Mouse (Mus musculus) regulatory T cell (primary cell): ENCODE results near the gene Efcab7.

Experiments
- in situ Hi-C: fragments of 300-600 bp; cut with MboI, MseI; formaldehyde crosslinking; loops from one replicate; pipeline ENCODE4 v1.15.1; 2025; ENCODE audit warnings: high pct_unique_total_duplicates

Efcab7 gene

DNA sequence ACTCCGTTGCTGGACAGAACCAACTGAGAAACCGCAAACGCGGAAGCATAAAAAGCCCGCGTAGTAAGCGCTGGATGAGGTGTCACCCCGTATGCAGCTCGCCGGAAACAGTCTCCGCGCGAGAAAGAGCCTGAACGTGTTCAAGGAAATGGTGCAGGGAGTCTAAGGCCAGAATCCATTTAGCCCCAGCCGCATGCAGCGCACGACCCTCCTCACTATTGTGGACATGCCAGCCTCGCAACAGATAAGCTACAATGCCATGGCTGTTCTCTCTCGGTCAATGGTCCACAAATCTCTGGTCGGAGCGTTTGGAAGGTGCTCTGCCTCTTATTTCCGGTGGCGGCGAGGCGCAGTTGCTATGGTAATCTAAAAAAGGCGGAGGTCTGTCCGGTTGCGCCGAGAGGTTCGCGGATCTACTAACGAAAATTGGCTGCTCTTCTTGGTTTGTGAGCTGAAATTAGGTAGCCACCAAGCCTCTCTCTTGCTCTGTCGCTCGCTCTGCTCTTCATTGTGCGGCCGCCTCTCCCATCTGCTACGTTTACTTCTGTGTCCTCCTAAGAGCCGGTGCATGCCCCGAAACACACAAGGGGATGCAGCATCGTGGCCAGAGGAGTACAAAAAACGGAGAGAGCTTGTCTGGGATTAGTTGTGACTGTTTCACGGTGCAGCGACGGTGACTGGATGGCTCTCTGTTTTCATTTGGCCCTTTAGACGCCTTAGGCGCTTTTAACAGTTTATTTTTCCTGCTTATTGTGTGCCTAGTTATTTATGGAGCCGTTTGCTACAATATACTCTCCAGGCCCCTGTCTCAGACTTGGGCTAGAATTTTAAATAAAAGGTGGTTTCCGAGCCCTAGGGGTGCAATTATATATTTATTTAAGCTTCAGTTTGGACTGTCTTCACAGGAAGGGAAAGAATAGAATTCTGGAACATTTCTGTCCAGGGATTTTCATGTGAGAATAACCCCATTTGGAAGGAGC is at the start of gene Efcab7:
Gene Efcab7 (plus strand): TSS at position 105 of the 980 bp plus-strand sequence.
- in situ Hi-C loops, result loop anchor here (5.0 kb wide), 2 partner anchors 98 to 177 kb away; partner anchors contain the start of genes Itgb3bp and Pgm1

DNA sequence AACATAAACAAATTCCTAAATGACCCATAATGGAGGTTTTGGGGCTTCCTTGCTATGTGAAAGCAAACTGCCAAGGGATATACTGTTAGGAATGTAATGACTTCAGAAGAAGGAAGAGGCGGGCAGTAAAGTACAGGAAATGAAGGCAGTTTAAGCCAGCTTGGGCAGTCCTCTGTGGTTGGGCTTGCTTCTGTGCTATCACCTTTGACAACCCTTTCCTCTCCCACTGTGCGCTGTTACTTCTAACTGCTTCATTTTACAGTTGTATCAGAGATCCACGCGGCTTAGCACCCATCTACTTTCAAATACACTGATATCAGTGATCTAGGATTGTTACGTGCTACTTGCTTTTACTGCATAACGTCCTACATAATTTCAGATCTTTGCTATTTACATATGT is 36.6 kb upstream of the Efcab7 start:
- in situ Hi-C loops, result no loop called here

DNA sequence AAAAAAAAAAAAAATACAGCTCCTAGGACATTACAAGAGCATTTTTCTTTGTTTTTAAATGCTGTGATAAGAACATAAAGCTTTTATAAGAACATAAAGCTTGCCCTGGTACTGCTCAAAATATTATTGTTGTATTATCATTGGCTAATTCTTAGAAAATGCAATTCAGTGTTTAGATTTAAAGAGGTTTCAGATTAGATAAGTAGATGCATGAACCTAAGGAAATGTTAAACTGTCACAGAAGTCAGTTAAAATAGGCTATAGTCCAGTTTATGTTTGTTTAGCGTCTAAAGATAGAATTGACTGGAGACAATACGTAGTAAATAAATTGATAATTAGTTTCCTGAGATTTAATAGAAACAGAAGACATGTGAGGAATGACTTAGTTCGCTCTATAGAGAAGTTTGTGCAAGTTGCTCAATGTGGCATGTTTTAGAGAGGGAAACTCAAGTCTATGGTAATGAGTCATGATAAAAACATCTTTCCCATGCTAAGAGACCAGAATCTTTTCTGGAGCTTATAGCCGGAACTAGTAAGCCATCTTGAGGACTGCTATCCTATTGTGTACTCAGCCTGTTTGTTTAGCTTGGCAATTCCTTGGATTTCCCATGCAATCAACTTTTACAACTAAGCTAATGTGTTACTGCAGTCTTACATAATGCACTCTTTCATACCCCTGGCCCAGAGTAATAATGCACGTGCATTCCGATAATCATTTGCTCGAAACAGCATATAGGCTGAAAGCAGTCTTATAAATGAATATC is 12.1 kb upstream of the Efcab7 start:
- in situ Hi-C loops, result no loop called here

DNA sequence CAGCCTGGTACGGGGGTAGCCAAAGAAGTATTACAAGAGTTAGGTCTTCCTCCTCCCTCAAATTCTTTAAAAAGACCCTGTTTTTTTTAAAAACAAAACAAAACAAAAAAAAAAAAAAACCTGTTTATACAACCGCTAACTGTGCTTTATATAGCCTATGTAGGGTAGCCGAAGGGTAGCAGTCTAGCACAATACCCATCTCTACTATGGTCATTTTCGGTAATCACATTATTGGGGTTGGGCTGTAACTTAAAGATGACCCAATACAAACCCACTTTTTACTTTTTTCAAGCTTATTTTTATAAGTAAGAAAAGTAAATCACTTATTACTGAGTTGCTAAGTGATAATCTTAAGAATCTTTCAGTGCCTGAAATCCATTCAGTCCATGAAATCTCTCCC is 661 bp upstream of the Efcab7 start:
- in situ Hi-C loops, result loop anchor here (5.0 kb wide), 1 partner anchor 176 kb away; no protein-coding TSS in a partner anchor

DNA sequence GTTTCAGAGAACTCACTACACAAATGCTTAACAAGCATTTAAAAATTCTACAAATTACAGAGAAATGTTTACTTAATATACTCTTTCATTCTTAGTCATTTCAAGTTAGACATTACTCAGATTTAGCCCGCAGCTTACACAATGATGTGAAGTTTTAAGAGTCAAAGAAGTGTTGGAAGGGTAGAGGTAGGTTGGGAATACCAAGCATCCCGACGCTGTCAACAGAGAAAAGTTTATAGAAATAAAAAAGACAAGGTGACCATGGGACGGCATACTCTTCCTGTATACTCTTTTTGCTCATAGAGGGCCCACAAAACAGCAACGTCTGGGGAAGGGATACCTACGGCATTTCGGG is 282 bp upstream of the Efcab7 start:
- in situ Hi-C loops, result loop anchor here (5.0 kb wide), 1 partner anchor 176 kb away; no protein-coding TSS in a partner anchor

DNA sequence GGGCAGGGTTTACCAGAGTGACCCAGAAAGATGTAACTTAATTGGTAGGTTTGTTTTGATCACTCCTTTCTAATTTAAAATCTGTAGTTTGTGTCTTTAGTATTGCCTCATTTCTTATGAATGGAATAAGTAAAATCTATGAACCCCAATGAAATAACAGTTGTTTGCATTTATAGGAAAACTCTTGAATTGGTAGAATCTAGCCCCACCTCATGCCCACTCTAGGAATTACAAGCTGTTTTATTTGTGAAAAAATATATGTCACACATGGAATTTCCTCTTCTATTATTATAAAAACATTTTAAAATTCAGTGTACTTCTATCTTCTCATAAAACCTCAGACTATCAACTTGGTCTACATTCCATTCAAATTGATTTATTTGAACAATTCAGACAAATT is 52.9 kb downstream of the Efcab7 start:
- in situ Hi-C loops, result no loop called here

DNA sequence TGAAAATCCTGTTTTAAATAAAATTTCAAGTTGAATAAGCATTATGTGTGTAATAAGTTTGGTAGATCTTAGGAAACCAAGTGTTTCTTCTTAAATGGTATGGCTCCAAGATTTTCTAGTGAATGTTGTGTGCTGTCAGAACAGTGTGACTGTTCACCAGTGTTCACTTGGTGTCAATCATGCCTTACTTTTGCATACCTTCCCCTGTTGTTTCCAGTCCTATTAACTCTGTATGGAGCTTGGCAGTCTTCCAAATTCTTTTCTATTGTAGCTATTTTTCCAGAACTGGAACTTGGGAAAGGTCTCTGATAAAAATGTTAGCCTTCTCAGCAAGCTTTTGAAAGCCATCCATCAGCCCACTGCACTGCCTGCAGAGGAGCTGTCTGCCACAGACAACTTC is 53.4 kb downstream of the Efcab7 start:
- in situ Hi-C loops, result no loop called here

DNA sequence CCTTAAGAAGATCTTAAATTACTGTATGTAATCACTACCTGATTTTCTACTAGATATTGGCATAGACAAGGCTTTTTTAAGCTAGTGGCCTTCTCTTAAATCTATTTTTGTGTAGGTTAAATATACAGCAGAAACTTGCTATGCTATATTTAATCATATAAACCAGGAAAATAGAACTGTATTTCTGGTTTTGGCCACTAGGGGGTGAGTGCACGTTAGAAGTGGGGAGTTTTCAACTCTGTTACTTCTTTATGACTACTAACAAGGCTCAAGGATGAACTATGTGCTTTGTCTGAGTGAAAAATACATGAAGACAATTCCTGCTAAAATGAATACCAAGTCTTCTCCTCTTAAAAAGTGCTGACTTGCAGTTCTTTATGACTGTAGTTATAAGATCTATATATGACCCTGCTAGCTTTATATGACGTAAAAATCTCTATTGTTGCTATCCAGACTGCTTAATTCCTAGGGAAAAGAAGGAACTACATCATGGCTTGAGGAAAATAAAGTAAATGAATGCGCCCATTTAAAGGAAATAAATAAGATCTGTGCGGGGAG is 85.0 kb downstream of the Efcab7 start:
- in situ Hi-C loops, result no loop called here

DNA sequence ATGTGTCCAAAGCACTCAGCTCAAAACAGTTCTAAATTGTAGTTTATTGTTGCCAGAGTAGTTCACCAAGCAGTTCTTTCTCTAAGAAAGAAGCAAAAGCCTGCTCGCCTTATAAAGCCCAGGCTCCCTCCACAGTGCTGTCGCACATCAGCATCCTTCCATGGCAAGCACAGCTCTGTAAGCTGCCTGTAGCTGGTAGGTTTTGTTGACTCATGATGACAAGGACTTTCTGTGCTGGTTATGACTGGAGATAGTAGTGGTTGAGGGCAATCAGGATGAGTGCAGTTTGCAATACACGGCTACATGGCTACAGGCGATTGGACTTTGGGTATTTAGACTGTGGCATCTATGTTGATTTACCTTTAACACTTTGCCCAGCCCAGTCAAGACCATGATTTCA is 97.4 kb downstream of the Efcab7 start:
- in situ Hi-C loops, result loop anchor here (5.0 to 25.0 kb wide), 2 partner anchors 94 to 1014 kb away; partner anchors contain the start of gene Usp1

DNA sequence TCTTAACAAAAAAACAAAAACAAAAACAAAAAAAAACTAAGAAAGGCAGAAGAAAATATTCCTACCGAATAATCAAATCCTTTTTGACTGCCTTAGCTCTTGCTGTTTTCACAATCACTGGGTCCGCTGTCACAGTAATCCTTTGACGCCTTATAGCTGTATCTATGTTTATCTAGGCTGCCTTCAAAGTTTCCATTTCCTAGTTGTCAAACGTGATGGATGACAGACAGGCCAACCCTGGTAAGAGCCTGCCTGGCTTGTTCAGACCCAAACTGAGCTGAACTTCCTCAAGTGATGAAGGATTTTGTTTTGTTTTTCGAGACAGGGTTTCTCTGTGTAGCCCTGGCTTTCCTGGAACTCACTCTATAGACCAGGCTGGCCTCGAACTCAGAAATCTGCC is 99.5 kb downstream of the Efcab7 start:
- in situ Hi-C loops, result loop anchor here (5.0 to 25.0 kb wide), 2 partner anchors 96 to 1016 kb away; partner anchors contain the start of gene Usp1

DNA sequence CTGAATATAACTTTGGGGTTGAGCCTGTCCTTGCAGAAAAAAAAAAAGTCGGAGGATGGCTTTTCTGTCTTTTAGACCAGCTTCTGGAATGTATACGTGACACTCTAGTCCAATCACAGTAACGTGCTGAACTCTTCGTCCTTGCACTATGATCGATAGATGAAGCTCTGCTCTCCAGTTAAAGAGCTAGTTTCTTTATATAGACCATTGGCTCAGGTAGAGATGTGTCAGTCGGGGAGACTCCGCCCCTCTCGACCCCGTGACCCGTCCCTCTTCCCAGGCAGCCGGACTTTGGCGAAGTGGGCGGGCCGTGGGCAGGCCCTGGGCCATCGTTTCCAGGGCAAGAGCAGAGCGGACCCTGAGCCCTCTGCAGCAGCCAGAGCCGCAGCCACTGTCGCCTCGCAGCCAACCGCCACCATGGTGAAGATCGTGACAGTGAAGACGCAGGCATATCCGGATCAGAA is 100.2 kb downstream of the Efcab7 start, which contains the start of gene Pgm1:
Gene Pgm1 (plus strand): TSS at position 266 of the 464 bp plus-strand sequence.
- in situ Hi-C loops, result loop anchor here (5.0 to 25.0 kb wide), 2 partner anchors 97 to 1017 kb away; partner anchors contain the start of gene Usp1

DNA sequence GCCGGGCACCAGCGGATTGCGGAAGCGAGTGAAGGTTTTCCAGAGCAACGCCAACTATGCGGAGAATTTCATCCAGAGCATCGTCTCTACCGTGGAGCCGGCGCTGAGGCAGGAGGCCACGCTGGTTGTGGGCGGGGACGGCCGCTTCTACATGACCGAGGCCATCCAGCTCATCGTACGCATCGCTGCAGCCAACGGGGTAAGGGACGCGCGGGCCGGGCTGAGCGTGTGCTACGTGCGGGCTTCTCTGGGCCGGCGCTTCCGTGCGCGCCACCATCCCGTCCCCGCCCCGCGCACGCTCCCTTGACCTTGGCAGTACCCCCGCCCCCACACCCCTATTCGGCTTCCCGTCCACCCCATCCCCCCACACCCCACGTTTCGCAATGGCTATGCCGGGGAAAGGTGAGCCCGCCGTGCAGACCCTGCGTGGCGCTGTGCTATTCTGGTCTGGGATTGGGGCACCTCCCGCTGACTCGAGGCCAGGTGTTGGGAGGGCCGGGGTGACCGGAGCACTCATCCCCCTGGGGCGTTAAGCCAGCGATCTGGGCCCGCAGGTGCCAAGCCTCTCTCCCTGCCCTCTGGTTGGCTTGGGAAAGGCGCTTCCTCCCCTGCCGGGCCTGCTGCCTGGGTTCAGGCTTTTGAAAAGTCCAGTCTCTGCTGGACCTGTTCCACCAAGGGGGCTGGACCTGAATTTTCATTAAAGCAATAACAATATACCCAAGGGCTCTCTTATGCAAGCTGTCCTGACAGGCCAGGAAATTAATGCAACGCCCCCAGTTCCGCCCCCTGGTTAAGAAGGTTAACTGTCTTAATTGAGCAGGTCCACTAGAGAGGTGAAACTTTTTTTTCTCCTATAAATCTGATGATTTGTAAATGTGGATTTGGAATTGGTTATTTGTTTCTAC is 100.9 kb downstream of the Efcab7 start, which contains the start of gene Itgb3bp:
Gene Itgb3bp (minus strand): TSS at position 201 of the 905 bp plus-strand sequence.
- in situ Hi-C loops, result loop anchor here (5.0 to 25.0 kb wide), 2 partner anchors 98 to 1018 kb away; partner anchors contain the start of gene Usp1

DNA sequence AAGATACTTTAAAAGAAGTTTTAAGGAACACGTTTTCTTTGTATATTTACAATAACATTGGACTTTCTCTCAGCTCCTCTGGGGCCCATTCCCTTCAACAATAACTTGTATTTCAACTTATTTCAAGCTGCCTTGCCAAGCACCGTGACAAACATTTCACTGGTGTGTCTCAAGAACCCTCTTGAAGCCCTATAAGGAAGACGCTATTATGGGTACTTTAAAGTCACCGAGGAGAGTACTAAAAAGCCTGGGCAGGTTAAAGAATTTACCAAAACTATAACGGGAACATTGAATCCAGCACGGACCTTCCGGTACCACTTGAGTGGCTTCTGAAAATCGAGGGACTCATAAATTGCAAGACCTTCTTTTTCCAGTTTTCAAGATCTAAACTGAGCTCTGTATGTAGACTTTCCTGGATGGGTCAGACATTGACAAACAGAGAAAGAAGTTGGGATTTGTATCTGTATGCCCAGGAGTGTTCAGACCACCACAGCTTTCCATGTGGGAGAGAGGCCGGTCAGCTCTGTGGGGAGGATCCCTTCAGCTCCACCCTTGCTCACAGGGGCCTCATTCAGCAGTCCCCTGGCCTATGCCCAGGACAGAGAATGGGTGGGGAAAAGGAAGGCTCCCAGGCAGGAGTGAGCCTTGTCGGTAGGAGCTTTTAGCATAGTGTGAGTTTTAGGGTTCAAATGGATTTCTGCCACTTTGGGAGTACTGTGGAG is 101.7 kb downstream of the Efcab7 start:
- in situ Hi-C loops, result loop anchor here (25.0 kb wide), 1 partner anchor 1018 kb away; the partner anchor contains the start of gene Usp1

DNA sequence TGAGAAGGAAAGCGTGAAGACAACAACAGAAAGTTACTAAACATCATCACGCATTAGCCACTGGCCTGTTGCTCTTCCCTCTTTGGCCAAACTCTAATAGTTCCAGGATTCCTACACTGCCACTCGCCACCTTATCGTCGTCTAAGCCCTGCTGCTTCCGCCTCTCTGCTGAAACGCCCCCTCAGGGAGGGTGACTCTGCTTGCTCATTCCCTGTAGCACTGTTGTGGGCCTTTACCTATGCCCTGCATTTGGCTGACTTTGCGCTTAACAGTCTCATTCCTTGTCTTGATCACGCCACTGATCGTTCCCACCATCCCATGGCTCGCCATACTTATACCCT is 102.2 kb downstream of the Efcab7 start:
- in situ Hi-C loops, result loop anchor here (25.0 kb wide), 1 partner anchor 1019 kb away; the partner anchor contains the start of gene Usp1

DNA sequence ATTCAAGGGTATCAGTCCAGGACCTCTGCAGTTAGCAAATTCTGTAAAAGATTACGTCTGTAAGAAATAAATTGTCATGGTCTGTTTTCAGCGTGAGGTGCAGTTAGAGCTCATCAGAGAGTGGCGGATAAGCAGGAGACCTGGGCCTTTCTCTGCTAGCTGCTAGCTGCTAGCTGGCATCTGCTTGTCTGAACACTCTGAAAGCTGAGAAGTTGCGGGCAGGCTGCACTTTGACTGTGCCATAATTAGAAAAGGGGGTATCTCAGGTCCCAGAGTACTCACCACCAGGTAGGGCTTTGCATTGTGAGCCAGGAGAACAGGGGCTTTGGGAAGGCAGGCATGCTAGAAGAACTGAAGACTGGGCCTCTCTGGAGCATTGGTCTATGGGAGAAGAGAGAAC is 102.8 kb downstream of the Efcab7 start:
- in situ Hi-C loops, result loop anchor here (25.0 kb wide), 1 partner anchor 1020 kb away; the partner anchor contains the start of gene Usp1

DNA sequence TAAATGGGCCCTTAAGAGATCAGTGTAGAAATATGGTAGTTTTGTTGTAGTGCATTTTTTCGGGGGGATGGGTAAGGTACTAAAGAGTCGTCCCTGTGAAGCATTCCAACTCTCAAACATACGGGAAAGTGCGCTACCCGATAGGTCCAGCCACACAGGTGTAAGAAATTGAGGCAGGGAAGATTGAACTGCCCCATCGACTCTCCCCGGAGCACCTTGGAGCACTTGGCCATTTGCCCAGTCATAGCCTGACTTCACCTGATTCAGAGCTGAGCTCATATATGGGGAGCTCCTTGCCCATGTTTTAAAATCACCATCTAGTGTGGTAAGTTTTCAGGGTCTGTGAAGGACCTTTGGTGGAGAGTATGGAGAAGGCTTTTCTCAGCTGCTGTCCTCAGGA is 105.9 kb downstream of the Efcab7 start:
- in situ Hi-C loops, result loop anchor here (25.0 kb wide), 1 partner anchor 1023 kb away; the partner anchor contains the start of gene Usp1

DNA sequence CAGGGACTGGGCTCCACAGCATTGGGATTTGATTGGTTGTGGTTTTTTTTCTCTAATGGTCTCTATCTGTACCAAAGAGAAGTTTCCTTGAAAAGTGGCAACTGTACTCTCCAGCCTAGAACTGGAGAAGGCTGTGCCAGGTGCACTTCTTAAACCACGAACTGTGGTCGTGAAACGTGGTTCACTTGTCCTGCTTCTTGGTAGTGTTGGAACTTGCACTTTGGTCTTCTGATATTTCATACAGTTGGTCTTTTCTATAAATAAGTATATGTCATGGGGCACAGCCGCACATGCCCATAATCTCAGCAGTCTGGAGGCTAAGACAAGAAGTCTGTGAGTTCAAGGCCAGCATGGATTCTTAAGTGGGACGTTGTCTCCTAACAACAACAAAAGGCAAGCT is 107.3 kb downstream of the Efcab7 start:
- in situ Hi-C loops, result loop anchor here (25.0 kb wide), 1 partner anchor 1024 kb away; the partner anchor contains the start of gene Usp1

DNA sequence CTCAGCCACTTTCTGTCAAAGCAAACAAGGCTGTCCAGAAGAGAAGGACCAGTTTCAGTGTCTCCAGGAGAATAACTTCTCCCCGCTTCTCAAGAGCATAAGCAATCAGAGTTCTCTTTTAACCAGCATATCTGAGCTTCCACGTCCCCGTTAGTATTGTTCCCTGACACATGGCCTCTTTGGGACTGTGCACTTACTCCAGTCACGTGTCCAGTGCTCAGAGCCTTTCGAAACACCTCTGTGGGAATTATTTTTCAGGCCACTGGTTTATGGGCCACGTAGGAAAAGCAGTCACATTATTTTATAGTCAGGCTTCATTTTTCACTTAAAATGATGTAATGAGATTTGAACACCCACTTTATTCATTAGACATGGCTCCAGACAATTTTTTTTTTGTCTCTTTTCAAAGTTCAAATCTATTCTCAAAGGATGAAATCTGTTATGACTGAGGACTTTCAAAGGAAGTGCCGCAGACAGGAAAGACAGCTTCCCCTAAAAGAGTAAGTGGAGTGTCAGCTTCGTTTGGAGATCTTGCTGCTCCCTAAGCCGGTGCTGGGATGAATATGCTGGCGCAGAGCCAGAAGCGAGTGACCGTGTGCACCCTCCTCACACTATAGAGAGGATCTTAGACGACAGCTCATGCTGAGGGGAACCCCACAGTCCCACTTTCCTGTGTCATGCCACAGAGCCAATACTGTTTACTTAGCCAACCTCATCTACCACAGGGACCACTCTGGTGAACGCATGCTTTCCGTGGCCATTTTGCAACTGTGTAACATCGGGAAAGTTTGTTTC is 110.9 kb downstream of the Efcab7 start:
- in situ Hi-C loops, result loop anchor here (5.0 to 25.0 kb wide), 2 partner anchors 602 to 1028 kb away; partner anchors contain the start of gene Usp1
